Mouse (Mus musculus) erythroblast, adult 5-6 weeks (primary cell): ENCODE measurements around the gene 4931406P16Rik. TPM values are rescaled to one million over a fixed set of nuclear protein-coding genes. Genes with fewer than 3 reads are reported as not detected.
"Not testable (repeated sequence)": the region's sequence is repeated elsewhere in the genome, so short reads cannot be mapped to it uniquely, and the experiment has no call there.

Experiments used
- ATAC-seq: replicated peaks from 2 replicates; pipeline ENCODE4 v1.8.0; 2016; ENCODE audit warnings: moderate number of reproducible peaks, mild to moderate bottlenecking, moderate TSS enrichment, inconsistent platforms; ENCODE audit not compliant: poor library complexity, low FRiP score, severe bottlenecking
- total RNA-seq, 2 experiments: library from RNA; stranded (forward) in 1 of 2; stranded (reverse) in 1 of 2; fragments of 150-400 nt in 1 of 2; fragments of 200-764, 138-1000 nt in 1 of 2; gene quantifications; 2 replicates each; pipeline versions ENCODE4 v1.2.3 to v1.2.4; 2015 to 2017; ENCODE audit warnings: low replicate concordance in 2 of 2

The 4931406P16Rik gene
- total RNA-seq, 2 experiments from 2014 or later = 140 to 159 TPM

DNA sequence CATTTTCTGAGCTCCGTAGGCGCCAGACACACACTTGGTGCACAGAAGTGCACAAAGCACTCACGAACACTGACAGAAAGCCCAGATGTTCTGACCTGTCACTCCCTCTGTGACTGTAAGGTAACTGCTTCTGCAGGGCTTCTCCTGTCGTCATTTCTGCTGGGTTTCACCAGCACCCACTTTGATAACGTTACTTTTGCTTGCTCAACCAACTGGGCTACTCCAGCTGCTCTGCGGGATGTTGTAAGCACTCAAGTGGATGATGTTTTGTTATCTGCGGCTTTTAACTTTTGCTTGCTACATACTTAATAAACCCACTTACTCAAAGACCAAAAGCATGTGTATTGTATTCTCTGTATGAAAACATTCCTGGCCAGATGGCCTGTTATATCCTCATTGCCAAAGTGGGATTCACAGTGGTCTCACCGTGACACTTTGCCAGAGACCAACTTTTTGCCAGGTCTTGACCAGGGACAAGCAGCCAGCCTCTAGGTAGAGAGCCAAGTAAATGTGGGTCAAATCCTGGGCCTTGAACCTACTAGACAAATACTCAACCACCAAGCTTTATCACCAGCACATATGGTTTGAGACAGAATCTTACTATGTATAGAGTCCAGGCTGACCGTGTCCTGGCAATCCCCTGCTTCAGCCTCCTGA lies 91.6 kb downstream of the 4931406P16Rik start:
- ATAC-seq = no peak

DNA sequence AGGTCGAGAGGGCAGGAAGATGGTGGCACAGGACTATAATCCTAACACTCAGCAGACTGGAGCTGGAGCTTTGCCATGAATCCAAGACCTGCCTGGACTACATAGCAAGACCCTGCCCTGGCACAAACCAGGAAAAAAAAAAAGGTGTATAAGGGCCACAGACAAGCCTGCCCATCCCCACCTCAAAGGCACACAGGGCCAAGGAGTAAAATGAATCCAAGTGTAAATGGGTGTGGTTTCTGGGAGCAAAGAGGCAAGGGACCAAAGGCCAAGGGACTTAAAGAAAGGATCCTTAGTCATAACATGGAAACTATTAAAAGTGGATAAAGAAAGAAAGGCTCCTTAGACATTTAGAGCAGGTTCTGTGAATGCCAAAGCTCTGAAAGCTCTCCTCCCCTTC lies 94.9 kb downstream of the 4931406P16Rik start:
- no peak for ATAC-seq

DNA sequence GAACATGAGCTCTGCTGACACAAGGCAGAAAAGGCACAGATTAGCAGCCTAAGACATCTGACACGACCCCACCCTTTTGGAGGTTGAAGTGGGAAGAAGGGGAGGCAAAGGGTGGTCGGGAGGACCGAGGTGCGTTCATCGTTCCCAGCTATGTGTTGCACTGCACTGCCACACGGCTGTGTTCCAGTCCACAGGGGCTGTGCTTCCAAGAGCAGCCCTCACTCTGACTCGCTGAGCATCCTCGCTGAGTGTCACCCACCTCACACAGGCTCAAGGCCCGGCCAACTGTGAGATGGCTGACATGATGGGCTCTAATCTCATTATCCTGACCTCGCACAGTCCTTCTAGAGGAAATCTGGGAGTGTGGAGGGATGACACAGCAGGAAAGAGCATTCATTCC lies 96.9 kb downstream of the 4931406P16Rik start:
- no peak for ATAC-seq

DNA sequence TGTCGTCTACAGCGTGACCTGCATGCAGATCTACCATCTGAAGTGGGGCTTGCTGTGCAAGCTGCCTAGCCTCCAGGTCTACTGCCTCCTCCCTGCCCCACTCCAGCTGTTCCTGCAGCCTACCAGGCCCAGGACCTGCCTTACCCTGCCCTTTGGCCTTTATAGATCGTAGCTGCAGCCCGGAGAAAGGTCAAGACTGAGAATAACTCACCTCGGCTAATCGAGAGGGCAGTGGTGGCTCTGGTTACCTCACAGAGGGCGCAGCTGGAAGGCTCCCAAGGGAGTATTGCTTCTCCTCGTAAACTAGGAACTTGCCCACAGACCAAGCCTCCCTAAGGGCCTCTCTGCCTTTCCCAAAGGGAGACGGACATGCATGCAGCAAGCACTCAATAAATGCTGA lies 97.9 kb downstream of the 4931406P16Rik start:
- ATAC-seq = no peak

DNA sequence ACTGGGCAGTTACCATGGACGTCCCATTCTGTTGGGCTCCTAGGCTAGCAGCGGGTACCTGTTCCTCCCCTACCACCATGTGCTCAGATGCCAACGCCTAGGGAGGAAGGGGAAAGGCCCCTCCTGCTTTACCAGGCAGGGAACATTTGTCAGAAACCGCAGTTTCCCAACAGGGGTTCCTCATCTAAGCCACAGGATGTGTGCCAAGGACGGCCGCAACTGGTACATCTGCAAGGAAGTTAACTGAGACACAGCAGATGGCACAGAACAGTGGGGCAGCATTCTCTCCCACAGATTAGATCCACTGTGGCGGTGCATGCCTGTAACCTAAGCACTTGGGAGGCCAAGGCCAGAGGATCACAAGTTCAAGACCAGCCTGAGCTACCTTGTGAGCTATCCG lies 98.7 kb downstream of the 4931406P16Rik start:
- no peak for ATAC-seq

DNA sequence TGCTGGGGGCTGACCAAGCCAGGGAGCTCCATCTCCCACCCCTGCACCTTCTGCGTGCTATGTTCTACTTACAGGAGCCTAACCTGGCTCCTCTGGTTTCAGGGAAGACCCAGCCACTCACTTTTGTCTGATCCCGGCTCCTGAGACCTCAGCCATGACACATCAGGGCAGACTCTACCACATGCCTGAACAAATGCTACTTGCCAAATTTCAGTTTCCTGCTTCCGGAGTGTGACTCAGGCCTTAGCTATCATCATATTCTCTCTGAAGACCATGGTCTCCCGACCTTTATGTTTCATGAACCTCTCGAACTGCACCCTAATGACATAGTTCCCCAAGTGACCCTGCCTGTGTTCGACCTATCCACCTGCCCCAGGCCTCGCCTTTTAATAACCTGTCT lies 100.1 kb downstream of the 4931406P16Rik start:
- no peak for ATAC-seq

DNA sequence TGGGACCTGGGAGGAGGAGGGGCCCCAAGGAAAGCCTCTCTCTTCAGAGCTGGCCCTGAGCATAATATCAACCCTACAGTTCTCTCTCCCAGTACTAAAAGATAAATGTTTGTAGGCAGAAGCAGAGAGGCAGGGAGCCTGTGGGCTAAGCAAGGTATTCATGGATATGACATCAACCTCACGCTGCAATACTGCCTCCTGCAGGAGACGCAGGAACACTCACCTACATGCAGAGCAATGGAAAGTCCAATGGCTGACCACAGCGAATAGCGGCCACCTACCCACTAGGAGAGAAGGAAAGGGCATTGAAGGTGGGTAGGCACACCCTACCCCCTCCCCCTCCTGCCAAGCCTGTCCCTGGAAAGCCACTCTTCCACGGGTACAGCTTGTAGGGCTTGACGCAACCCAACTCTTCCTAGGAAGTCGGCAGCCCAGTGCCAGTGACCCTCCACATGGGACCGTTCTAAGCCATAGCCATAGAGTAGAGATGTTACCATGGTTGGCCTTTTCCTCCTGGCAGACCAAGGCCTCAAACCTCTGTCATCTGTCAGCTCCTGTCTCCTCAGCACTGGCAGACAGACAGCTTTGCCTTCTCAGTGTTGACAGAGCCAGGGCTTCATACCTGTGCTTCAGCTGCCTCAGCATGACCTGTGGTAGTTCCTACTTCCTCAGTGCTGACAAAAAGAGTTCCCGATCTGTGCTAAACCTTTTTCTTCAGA lies 105.2 kb downstream of the 4931406P16Rik start:
- ATAC-seq = no peak

DNA sequence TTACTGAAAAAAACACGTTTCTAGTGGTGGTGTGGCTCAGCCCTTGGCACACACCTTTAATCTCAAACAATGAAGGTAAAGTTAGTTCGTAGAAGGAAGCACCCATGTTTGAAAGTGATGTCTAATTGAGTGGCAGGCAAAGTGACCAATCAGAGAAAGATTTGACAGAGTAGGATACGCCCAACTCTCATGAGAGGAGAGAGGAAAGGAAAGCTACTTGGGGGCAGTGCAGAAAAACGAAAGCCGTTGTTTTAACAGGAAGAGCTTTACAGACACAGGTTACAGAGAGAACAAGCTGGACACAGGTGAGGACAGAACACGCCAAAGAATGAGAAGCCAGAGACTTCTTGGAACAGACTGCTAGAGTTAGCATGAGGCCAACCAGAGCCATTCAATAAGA lies 107.0 kb downstream of the 4931406P16Rik start:
- ATAC-seq = no peak

DNA sequence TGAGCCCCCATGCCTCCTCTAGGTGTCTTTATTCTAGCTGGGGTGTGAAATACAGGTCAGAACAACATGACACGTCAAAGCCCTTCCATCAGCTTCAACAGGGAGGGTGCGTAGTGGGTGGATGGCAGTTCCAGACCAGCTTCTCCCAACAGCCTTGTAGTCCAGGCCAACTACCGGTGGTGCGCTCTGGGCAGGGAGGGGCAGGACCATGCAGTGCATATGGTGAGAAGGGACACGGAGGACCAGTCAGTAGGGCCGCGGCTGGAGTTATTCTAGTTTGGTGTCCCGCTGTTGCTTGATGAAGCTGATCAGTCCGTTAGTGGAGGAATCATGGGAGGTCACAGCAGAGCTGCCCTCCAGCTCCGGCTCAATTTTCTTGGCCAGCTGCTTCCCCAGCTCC lies 111.2 kb downstream of the 4931406P16Rik start:
- not testable (repeated sequence) for ATAC-seq

DNA sequence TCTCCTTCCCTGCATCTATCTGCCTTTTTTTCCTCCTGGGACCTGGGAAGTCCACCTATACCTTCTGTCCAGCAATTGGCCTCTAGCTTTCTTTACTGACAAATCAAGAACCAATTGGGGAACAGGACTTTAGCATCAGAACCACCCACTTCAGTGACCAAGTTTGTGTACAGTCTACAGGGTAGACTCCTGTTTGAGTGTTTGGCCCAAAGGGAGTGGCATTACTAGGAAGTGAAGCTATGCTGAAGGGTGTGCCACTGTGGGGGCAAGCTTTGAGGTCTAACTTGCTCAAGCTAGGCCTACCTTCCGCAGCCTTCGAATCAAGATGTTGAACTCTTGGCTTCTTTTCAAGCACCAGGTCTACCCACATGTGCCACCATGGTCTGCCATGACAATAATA lies 112.5 kb downstream of the 4931406P16Rik start:
- no peak for ATAC-seq

DNA sequence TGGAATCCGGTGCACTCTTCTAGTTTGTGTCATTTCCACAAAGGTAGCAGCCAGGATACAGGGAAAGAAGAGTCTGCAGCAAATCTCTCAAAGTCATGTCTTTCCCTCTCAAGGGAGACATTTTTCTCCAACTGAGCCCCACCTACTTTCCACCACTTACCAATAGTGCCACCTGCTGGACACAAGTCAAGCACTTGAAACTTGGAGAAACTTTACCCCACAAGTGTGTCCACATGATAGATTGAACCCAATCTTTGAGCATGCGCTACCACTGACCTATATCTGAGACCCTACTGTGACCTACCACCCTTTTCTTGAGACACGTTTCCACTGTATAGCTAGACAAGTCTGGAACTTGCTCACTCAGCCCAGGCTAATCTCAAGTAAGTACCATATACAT lies 115.0 kb downstream of the 4931406P16Rik start:
- ATAC-seq = peak; percentile 62; the same call in 1 of the 2 replicates

DNA sequence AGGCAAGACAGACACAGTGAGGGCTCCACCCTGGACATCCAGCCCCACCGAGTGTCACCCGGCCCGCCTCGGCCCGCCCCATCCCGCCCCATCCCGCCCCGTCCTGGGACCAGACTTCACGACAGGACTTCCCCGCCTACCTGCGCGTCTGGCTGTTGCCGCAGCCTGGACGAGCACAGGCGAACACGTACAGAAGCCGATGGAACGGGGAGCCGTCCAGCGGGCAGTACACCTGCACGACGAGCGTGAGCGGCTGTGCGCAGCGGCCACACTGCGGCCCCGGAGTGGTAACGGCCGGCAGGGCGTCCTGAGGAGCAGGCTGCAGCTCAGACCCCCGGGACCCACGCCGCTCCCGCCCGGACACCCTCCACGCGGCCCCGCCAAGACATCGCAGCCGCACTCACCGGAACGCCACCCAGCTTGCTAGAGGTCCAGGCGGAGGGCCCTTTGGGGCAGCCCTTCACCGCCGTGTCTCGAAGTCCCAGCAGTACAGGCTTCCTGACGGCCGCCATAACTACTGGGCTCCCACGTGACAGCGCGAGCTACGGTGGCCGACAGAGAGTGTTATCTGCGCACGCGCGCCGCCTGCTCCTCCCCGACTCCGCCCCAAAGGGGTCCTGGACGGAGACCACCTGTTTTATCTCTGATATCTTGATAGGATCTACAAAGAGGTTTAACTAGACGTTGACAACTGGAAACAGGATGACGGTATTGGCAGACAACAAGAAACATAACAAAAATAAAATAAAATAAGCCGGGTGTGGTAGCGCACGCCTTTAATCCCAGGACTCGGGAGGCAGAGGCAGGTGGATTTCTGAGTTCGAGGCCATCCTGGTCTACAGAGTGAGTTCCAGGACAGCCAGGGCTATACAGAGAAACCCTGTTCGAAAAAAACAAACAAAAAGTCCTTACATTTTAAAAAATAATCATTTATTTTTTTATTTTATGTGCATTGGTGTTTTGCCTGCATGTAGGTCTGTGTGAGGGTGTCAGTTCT lies 116.9 kb downstream of the 4931406P16Rik start, which contains the start of gene Pdcd2l:
TSS of gene Pdcd2l (minus strand) at position 530 of the 997 bp plus-strand sequence.
- peak; percentile 95 for ATAC-seq

DNA sequence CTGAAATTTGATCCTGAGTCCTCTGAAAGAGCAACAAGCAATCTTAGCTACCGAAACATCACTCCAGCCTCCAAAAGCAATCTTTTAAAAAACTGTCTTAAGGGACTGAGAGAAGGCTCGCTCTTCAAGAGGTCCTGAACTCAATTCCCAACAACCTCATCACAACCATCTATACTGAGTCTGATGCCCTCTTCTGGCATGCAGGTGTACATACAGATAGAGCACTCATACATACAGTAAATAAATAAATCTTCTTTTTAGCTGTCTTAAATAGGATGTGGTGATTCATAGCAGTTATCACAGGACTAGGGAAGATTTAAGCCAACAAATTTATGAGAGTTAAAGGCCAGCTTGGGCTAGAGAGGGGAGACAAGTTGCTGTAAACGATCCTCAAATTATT lies 117.7 kb downstream of the 4931406P16Rik start:
- ATAC-seq = 0 out of 2 replicates have a peak, but pooled peaks have one; percentile 47

DNA sequence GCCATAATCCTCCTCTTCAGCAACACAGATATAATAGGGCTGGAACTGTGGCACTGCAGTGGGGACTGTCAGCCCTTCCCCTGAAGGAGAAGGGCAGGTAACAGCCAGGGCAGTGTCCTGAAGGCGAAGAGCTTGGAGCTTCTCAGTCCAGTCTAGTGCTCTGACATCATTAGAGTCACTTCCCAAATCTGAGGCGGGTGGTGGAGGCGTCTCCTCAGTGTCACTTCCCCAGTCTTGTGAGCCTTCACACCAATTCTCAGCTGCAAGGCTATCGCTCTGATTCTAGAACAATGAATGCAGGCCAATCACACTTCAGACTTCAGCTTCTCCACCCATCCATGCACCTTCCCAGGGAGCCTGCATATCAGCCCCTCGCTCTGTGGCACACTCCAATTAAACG lies 120.5 kb downstream of the 4931406P16Rik start:
- ATAC-seq = no peak

DNA sequence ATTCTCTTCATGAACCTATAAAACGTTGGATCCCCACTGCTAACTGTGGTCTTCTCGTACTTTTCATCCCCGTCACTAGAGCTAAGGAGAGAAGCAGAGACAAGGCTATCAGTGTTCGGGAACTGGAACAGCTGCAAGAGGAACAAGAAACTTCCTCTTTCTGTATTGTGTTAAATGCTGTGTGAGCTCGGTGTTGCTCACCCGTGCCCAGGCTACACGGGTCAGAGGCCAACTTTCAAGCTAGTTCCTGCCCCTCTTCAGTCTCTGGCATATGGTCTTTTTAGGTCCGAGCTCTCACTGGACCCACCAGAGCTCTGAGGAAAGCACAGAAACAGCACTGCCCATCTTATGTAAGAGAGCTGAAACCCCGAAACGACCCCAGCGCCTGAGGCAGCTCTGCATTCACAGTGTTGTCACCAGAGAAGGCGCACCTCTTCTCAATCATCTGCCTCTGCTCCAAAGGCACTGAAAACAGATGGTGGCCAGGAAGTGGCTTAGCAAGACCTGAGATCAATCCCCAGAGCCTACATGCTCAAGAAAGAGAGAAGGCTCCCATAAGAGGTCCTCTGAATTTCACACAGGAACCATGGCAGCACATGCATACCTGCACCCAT lies 123.9 kb downstream of the 4931406P16Rik start:
- no peak for ATAC-seq

Other genes starting within 250 kb of the 4931406P16Rik start
- gene Scgb1b30, start 218.1 kb downstream of the 4931406P16Rik start, total RNA-seq (2015; ENCODE audit: low replicate concordance) = not detected in 2 replicates
- gene Scgb1b30, start 218.1 kb downstream of the 4931406P16Rik start, total RNA-seq (2017; ENCODE audit: low replicate concordance) = not detected in 2 replicates
- gene Wtip, start 180.3 kb downstream of the 4931406P16Rik start, total RNA-seq (2015; ENCODE audit: low replicate concordance) = not detected in 2 replicates
- gene Wtip, start 180.3 kb downstream of the 4931406P16Rik start, total RNA-seq (2017; ENCODE audit: low replicate concordance) = not detected in 2 replicates
- gene Uba2, start 144.0 kb downstream of the 4931406P16Rik start, total RNA-seq (2015; ENCODE audit: low replicate concordance) = 35.2 and 65.0 TPM in 2 replicates
- 49.3 and 70.3 TPM in 2 replicates for gene Uba2, start 144.0 kb downstream of the 4931406P16Rik start, total RNA-seq (2017; ENCODE audit: low replicate concordance)
- 9.0 and 11.5 TPM in 2 replicates for gene Pdcd2l, start 116.9 kb downstream of the 4931406P16Rik start, total RNA-seq (2015; ENCODE audit: low replicate concordance)
- gene Pdcd2l, start 116.9 kb downstream of the 4931406P16Rik start, total RNA-seq (2017; ENCODE audit: low replicate concordance) = 1.7 and 5.0 TPM in 2 replicates
- 159 and 310 TPM in 2 replicates for gene Gpi1, start 83.2 kb downstream of the 4931406P16Rik start, total RNA-seq (2015; ENCODE audit: low replicate concordance)
- gene Gpi1, start 83.2 kb downstream of the 4931406P16Rik start, total RNA-seq (2017; ENCODE audit: low replicate concordance) = 142 and 199 TPM in 2 replicates
- gene Gm6096, start 62.5 kb downstream of the 4931406P16Rik start, total RNA-seq (2015; ENCODE audit: low replicate concordance) = not detected in 2 replicates
- gene Gm6096, start 62.5 kb downstream of the 4931406P16Rik start, total RNA-seq (2017; ENCODE audit: low replicate concordance) = 2.0 TPM in 1 of 2 replicates, not detected in the other
- gene Lsm14a, start 79.8 kb upstream of the 4931406P16Rik start, total RNA-seq (2015; ENCODE audit: low replicate concordance) = 54.0 and 54.3 TPM in 2 replicates
- 52.1 and 84.2 TPM in 2 replicates for gene Lsm14a, start 79.8 kb upstream of the 4931406P16Rik start, total RNA-seq (2017; ENCODE audit: low replicate concordance)